In the genomic region with DNA sequence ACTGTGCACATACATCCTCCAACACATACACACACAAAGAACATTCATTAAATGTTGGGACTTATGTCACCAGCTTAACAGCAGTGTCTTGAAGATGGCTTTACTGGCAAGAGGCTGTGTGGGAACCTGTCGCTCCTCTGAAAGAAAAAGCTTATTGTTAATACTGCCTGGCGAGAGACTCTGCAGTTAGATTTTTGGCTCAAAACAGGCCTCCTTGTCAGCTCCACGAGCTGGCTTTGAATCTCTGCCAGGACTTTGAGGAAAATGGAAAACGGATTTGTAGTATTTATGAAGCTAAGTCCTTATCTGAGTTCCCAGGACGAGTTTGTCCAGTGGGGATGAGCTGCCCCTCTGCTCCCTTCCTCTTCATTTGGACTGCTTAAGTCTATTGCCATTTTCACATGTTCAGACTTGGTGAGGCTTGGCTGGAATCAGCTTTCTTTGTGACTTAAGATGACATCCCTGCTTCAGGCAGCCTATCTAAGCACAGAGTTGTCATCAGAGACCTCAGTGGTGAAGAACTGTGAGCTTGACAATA, we compare ENCODE assay signal across 10 mouse cellular contexts.
DNase-seq lines count a peak whose midpoint lies in the region; ATAC-seq lines count a peak whose summit lies in the region.
"Had no signal": no experiment of that assay in that cellular context is flagged by ENCODE, and none has a peak within 500 bp of the region (broad histone marks: within the 10 kb centered on the region; RNA-seq: fewer than 3 reads in every experiment).

No protein-coding gene starts in this region.

- H3K27me3 ChIP-seq in midbrain, embryonic 13.5 days, result no peaks in the 10 kb centered on the region
- H3K27me3 ChIP-seq in midbrain, embryonic 11.5 days (ENCODE audit: control insufficient read depth, insufficient read depth, low read length), result no peaks in the 10 kb centered on the region
- H3K27me3 ChIP-seq in heart, embryonic 10.5 days (ENCODE audit: insufficient read depth, poor library complexity, severe bottlenecking), result no peaks in the 10 kb centered on the region

- no peak overlapping the region for H3K4me3 ChIP-seq in midbrain, embryonic 13.5 days (replicated peaks)
- H3K4me3 ChIP-seq in midbrain, embryonic 11.5 days (ENCODE audit: low read depth, low read length), result no peak overlapping the region
- H3K4me3 ChIP-seq in heart, embryonic 10.5 days, result no peak overlapping the region

- WGBS in midbrain, embryonic 13.5 days, result 43% methylated on average over 5 of the region's 5 CpGs
- 76% methylated on average over 5 of the region's 5 CpGs for WGBS in midbrain, embryonic 11.5 days
- 55% methylated on average over 5 of the region's 5 CpGs for WGBS in heart, embryonic 10.5 days

- no peaks in the 10 kb centered on the region for H3K9me3 ChIP-seq in midbrain, embryonic 13.5 days
- H3K9me3 ChIP-seq in midbrain, embryonic 11.5 days (ENCODE audit: control insufficient read depth, low read length), result no peaks in the 10 kb centered on the region
- peaks cover 3% of the 10 kb centered on the region for H3K9me3 ChIP-seq in heart, embryonic 10.5 days

- peaks cover 23% of the 10 kb centered on the region; the same call in 1 of the 2 replicates for H3K4me1 ChIP-seq in midbrain, embryonic 13.5 days (replicated peaks)
- H3K4me1 ChIP-seq in midbrain, embryonic 11.5 days (ENCODE audit: control insufficient read depth, insufficient read depth, low read length), result peaks cover 3% of the 10 kb centered on the region; the same call in 1 of the 2 replicates
- peaks cover 3% of the 10 kb centered on the region; the same call in 1 of the 2 replicates for H3K4me1 ChIP-seq in heart, embryonic 10.5 days

- peak; percentile 43 to 56 for DNase-seq in cerebellum, postnatal 10 days
- DNase-seq in cerebellum, adult 11 months, result no peak
- DNase-seq in midbrain, embryonic 11.5 days (ENCODE audit: low spot score, missing footprints), result no peak
- no peak for DNase-seq in heart, embryonic 10.5 days (ENCODE audit: low spot score)
- DNase-seq in lung, postnatal 25 days (ENCODE audit: low spot score), result peak; percentile 17
- DNase-seq in urinary bladder, adult 18-20 months (ENCODE audit: low spot score in 2 of 2), result no peak
- no peak for DNase-seq in spleen, adult 12 weeks (ENCODE audit: low spot score)
- DNase-seq: gastrocnemius, postnatal 10 days had no signal

- no peak overlapping the region for H3K4me2 ChIP-seq in midbrain, embryonic 13.5 days (replicated peaks)
- no peak overlapping the region for H3K4me2 ChIP-seq in midbrain, embryonic 11.5 days

- H3K27ac ChIP-seq in midbrain, embryonic 13.5 days, result no peak overlapping the region; the same call in 1 of the 2 replicates
- no peak overlapping the region for H3K27ac ChIP-seq in midbrain, embryonic 11.5 days (ENCODE audit: low read depth, low read length)
- 0 out of 2 replicates have a peak overlapping the region, but pooled peaks have one; percentile 1 for H3K27ac ChIP-seq in heart, embryonic 10.5 days
- H3K27ac ChIP-seq: liver, embryonic 14.5 days had no signal

- H3K9ac ChIP-seq in midbrain, embryonic 13.5 days (replicated peaks), result no peak overlapping the region
- no peak overlapping the region for H3K9ac ChIP-seq in midbrain, embryonic 11.5 days (ENCODE audit: low read length)
- H3K9ac ChIP-seq: liver, embryonic 14.5 days had no signal

- ATAC-seq in midbrain, embryonic 13.5 days, result 0 out of 2 replicates have a peak, but pooled peaks have one; percentile 60
- ATAC-seq in midbrain, embryonic 11.5 days (ENCODE audit: low FRiP score), result no peak

- H3K36me3 ChIP-seq in midbrain, embryonic 13.5 days, result no peaks in the 10 kb centered on the region
- no peaks in the 10 kb centered on the region for H3K36me3 ChIP-seq in midbrain, embryonic 11.5 days (ENCODE audit: control insufficient read depth, insufficient read depth, low read length)
- no peaks in the 10 kb centered on the region for H3K36me3 ChIP-seq in heart, embryonic 10.5 days

Comparison
In these comparisons a context has a peak if more than half of its experiments do, and no peak if none do; other contexts are left out.
1. DNase-seq: peak in cerebellum, postnatal 10 days (2 of 2) and lung, postnatal 25 days (single experiment); none in cerebellum, adult 11 months (single experiment), midbrain, embryonic 11.5 days (single experiment), heart, embryonic 10.5 days (single experiment), urinary bladder, adult 18-20 months (0 of 2) and spleen, adult 12 weeks (single experiment).